Mouse (Mus musculus) ovary, postnatal 10 days (tissue): ENCODE data around the gene Tmem140.

ENCODE experiments used
- DNase-seq: peaks from one replicate; pipeline ENCODE4 v3.0.0; 2022; ENCODE audit warnings: low spot score

Tmem140 gene

DNA sequence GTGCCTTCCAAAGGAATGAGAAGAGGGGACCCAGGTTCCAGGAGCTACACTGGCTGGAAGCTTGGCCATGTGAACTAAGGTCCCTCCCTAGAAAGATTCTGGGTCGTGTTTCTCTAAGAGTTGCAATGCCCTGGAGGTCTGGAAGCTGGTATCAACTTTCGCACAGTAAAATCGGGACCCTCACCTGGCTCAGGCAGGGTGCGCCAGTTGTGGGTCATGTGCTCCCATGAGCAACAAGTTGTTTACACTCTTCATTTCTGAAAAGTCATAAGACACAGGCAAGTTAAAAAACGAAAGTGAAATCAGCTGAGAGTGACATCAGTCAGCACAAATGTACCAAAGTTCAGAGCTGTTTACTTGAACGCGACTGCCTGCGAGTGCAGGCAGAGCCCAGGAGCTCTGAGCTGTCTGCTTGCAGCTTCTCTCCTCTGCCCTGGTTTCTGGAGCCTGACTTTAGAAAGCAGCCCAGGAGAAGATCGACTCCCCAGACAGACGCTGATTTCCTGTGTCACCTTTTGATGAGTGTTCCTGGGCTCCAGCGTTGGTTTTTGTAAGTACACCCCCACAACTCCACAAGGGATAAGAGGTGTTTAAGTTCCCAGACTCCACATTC lies at the start of gene Tmem140:
Gene Tmem140, plus strand, starts transcription at position 356 of the 613 bp plus-strand sequence.
- DNase-seq: no peak

- DNase-seq: no peak
Measured at GRCm38 (mm10) chr6:34824406-34824805, 38.5 kb upstream of the Tmem140 start.

DNA sequence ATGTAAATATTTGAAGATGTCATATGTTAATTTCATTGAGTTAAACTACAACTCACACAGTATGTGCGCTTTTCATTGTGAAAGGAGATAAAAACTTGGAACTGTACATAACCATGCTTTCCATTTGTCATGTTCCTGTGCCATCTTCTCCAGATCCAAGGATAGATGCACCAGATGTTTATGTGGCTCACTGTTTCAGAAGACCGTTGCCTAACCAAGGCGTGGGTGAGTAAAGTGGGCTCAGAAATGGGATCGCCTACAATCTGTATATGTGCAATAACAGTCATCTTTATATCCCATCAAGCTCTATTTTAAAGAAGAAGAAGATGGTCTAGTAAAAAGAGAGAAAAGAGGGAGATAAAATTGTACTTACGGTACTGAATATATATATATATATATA lies 30.6 kb upstream of the Tmem140 start:
- no peak for DNase-seq

DNA sequence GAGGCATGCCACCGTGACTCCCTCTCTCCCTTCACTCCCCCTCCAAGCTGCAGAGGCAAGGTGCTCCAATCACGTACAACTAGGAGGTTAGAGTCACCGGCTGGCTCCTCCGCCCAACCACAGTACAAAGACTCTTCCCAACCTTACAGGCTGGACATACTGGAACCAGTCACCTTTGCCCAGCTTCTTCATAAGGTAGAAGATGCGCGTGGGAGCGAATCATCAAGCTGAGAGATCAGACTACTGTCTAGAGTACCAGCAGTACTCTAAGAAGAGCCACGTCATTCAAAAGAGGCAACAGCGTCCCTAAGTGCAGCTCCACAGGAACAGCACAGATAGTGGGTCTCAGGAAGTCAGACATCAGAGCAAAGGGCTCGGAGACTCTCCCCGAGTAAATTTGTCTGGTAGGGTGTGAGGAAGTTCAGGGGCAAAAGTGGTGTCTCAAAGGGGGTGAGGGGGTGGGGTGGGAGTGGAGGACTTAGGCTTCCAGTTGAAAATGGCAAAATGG lies 1.3 kb upstream of the Tmem140 start:
- DNase-seq: no peak

DNA sequence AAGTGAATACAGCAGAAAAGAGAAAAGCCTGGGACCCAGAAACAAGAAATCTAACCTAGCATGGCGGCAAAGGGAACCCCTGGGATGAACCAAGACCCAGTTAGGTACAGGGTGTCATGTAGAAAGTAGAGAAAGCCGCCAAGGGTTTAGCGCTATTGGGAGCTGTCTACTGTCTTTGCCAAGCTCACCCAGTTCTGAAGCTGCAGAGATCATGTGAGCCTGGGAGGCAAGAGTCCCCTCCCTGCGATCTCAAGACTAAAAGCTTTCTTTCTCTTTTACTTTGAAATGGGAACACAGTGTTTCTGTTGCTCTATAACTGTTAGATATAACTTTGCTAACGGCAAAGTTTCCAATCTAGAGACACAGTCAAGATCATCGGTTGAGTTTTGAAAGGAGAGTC lies 565 bp upstream of the Tmem140 start:
- DNase-seq: no peak

DNA sequence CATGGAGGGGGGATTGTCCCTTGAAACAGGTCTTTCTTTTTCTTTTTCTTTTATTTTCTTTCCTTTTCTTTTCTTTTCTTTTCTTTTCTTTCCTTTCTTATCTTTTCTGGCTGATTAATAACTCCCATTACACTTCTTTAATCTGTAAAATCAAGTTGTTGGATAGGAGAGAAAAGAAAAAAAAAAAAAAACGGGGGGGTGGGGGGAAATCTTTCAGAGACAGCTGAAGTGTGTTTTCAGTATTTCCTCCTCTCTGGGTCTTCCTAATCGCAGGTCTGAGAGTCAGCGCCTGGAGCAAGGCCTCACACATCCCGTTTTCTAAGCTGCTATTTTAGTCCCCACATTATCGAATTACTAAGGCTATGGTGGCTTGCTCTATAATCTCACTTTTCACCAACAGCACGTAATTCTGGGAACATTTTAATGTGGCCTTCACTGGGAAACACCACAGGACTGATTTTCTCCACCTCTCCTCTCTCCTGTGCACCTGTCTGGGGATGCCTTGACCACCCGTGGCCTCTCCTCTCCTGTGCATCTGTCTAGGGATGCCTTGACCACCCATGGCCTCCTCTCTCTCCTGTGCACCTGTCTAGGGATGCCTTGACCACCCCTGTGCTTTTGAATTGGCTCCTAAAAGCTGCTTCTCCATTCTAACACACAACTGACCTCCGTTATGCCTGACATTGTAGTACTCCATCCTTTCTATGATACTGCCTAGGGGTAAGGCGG lies 1.0 kb downstream of the Tmem140 start:
- DNase-seq: no peak

- no peak for DNase-seq
Measured at GRCm38 (mm10) chr6:34865213-34865612, 2.3 kb downstream of the Tmem140 start.

DNA sequence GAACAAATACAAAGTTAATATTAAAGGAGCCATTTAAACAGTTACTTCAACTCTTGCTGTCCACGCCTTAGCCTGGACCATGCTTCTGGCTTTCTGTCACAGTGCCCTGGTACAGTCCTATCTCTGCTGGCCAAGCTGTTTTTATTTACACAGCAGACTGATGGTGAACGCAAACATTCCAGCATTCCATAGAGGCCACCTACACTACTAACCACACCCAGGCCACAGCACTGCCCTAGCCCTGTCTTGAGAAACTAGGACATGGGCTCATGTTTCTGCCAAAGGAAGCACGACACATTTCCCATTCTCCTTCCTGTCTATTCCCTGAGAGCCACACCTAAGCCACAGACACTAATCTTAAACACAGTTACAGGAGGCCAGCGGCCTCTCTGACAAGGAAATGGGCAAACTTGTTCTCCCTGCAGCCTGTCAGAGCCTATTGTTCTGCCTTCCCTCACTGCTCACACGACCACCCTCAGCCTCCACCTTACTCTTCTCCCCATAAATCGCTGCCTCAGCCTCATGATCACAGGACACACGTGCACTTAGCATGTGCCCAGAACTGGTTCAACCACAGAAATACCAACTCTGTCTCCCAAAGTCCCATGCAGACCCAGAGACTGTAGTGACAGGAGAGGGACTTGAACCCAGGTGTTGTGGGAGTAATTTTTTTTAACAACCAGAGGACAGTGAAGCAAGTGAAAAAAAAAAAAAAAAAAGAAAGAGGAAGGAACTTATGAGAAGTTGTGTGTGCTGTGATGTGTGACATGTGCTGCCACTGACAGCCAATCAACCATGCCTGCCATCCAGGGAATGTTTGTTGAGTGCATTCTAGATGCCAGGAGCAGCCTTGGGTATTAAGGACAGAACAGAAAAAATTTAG lies 3.0 kb downstream of the Tmem140 start:
- no peak for DNase-seq

DNA sequence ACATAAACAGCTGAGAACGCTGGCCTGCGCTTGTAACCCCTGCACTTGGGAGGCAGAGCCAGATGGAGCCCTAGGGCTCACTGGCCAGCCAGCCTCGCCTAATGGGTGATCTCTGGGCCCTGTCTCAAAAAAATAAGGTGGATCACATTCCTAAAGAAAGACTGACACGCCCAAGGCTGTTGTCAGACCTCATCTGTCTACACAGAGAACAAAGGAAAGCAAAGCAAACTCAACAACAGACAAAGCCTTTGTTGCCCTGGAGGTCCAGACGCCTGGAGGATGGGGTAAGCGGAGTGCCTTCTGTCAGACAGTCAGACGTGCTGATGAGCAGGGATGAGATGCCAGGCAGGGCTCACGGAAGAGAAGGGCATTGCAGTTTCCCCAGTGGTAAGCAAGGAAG lies 3.8 kb downstream of the Tmem140 start:
- DNase-seq: no peak

GRCm38 (mm10) chr6:34867301-34867994 lies 4.5 kb downstream of the Tmem140 start:
- no peak for DNase-seq

DNA sequence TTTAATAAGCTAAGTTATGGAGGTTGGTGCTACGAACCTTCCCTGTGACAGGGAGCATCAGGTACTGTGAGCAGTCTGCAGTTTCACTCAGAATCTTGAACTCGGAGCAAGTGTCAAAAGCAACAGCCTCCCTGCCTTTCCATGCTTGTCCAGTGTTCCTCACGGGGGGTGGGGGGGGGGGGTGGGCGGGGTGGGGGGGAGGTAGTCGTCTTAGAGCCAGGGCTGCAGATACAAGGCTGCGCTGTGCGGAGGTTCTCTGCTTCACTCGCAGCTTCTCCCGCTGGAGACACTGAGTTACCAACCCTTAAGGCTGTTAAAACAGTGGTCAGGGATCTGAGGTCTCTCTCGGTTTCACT lies 5.0 kb downstream of the Tmem140 start:
- no peak for DNase-seq

- no peak for DNase-seq
Measured at GRCm38 (mm10) chr6:34868507-34869217, 5.7 kb downstream of the Tmem140 start.

GRCm38 (mm10) chr6:34869225-34869915 lies 6.4 kb downstream of the Tmem140 start:
- DNase-seq: no peak

DNA sequence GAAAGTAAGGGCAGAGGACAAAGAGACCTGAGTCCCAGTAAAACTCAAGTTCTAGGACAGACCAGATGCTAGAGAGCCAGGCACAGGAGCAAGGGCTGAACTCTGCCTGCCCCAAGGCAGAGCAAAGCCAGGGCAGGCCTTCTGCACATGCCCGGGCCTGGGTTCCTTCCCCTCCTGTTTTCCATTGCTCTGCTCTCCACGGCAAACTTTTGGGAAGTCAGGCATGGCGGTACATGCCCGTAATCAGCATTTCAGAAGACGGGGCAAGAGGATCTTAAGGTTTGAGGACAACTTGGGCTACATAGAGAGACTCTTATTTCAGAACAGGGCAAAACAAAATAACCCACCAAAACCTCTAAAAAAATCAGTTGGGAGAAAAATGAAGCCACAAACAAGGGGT lies 7.2 kb downstream of the Tmem140 start:
- DNase-seq: no peak

DNA sequence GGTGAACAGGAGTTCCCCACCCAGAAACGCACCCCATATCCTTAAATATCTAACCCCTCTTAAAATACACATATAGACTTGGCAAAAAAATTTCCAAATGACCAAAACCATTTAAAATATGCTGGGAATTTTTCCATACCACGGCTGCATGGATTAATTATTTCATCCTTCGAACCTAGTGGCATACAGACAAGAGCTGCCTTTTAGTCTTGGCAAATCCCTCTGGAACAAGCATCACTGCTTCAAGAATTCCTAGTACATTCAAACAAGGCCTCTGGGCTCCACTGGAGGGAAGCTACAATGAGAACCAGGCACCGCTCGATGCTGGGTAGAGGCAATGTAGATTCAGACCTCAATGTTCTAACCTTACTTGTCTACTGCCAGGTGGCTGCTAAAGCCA lies 7.8 kb downstream of the Tmem140 start:
- DNase-seq: no peak

- DNase-seq: no peak
Measured at GRCm38 (mm10) chr6:34871929-34872328, 9.0 kb downstream of the Tmem140 start.

DNA sequence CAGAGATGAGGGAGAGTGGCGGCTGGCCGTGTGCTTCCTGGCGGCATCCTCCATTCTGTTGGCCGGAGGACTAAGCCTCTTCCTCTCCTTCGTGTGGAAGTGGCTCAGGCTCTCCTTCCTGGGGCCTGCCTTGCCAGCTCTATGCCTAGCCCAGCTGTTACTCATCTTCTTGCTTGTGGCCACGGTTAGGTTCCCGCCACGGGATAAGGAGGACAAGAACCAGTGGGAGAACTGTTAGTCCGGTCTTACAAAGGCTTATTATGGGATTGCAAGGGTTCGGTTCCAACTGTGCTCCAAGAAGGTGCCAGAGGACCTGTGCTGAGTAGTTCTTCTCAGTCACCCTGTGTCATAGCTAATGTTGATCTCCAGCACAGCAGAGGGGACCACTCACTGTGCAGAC lies 9.9 kb downstream of the Tmem140 start:
- DNase-seq: no peak

DNA sequence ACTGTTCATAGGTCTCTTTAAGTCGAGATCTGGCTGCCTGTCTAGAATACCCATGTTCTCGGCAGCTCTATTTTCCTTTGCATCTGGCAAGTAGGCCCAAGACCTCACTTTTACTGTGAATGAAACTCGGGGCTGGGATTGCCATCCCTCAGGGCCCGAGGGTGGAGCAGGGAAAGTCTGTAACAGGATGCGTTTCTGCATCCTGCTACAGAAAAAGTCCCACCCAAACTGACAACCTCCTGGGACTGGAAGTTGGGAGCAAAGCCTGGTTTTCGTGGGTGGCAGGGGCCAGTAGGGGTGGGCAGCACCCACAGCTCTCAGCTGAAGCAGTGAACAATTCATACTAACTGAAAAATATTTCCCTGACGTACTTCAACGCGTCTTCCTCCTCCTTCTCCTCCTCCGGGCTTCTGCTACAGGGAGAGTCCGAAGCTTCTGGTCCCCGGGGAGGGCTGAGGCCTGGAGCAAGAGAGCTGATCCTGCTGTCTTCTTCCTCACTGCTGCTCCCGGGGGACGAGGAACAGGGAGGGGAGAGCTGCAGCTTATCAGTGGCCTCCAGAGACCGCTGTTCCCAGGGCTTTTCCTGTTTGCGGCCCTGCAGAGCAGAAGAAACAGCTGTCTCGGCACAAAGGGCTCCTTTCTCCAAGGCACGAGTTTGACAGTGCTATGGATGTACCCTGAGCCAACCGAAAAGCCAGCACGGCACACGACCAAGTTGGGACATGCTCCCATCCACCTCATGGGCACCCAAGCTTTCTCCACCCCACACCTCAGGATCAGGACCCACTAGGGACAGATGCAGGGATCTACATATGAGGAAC lies 11.4 kb downstream of the Tmem140 start:
- no peak for DNase-seq

DNA sequence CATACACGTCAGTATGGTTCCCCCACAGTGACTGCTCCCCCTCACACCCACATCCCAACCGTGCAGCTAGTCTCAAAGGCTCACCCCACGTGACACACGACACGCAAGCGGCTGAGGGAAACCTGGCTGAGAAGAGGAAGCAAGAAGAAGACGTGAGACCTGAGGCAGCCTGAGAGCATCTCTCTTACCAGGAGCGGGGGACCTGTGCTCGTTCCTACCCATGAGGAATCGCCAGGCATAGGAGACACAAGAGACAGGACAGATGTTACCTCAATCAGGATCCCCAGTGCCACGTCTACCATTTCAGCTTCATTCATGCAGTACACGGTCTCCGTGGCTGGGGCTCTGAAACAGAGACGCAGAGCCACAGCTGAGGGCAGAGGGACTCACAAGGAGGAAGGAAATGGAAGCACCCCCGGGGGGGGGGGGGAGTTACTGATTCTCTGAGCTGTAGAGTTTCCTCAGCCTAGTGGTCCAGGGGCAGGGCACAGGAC lies 12.4 kb downstream of the Tmem140 start:
- no peak for DNase-seq
